Mouse (Mus musculus): Measurements from ENCODE around the gene Synpo2l. TPM values are rescaled to one million over a fixed set of nuclear protein-coding genes. Genes with fewer than 3 reads are reported as not detected.
"Not testable (repeated sequence)": the region's sequence is repeated elsewhere in the genome, so short reads cannot be mapped to it uniquely, and the experiment has no call there.

Gene Synpo2l
- total RNA-seq, 2 experiments from 2014 or later = 0.21 to 0.29 TPM

- no peak for DNase-seq (ENCODE audit: low spot score in 2 of 2)
These were observed 22.6 kb downstream of the Synpo2l start for GRCm38 (mm10) chr14:20645547-20645946.

GRCm38 (mm10) chr14:20641438-20641875 is 26.7 kb downstream of the Synpo2l start:
- no peak for DNase-seq (ENCODE audit: low spot score in 2 of 2)

DNA sequence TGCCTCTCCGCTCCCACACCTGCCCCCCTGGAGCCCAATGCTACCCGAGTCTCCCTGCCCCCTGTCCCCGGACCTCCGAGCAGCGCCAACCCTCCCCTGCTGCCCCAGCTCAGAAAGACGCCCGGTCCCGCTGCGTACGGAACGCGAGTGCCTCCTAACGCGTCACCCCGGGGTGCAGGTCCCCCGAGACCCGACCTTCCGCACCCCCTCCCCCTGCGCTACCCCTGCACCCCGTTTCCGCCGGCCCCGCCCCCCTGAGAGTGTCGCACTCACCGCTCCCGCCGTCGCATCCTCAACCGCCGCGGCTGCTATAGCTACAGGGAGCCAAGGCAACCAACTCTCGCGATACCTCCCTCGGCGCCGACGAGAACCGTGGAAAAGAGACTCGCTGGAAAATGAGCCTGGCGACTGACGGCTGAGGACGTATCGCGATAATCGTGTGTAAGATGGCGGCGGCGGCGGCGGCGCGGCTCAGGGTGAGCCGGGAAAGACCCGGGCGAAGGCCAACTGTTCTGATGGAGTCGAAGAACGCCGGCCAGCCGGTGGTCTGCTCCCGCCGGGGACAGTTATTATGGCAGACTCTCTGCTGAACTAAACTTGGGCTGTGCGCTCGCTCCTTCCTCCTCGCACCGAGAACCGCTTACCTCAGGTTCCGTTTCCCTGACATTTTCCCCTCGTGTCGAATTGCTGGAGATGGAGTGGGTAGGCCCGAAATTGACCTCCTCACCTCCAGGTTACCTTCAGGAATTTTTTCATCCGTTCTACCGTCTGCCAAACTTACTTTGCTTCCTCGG is 27.3 kb downstream of the Synpo2l start, which contains the start of gene Usp54:
Gene Usp54 (minus strand): TSS at position 420 of the 794 bp plus-strand sequence.
- DNase-seq (ENCODE audit: low spot score in 2 of 2) = peak; percentile 98 to 99

GRCm38 (mm10) chr14:20639918-20640619 is 28.1 kb downstream of the Synpo2l start:
- DNase-seq (ENCODE audit: low spot score in 2 of 2) = no peak

- no peak for DNase-seq (ENCODE audit: low spot score in 2 of 2)
These were observed 29.5 kb downstream of the Synpo2l start for GRCm38 (mm10) chr14:20638702-20639101.

- DNase-seq (ENCODE audit: low spot score in 2 of 2) = no peak
These were observed 30.2 kb downstream of the Synpo2l start for GRCm38 (mm10) chr14:20637818-20638574.

DNA sequence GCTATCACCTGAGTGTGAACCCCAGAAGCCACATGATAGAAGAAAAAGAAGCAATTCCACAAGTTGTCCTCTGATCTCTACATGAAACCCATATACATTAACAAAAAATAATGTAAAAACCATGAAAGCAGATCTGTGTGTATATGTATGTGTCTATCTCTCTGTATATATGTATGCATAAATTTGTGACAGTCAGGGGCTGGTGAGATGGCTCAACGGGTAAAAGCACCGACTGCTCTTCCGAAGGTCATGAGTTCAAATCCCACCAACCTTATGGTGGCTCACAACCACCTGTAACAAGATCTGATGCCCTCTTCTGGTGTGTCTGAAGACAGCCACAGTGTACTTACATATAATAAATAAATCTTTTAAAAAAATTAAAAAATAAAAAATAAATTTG is 31.2 kb downstream of the Synpo2l start:
- not testable (repeated sequence) for DNase-seq (ENCODE audit: low spot score in 2 of 2)

DNA sequence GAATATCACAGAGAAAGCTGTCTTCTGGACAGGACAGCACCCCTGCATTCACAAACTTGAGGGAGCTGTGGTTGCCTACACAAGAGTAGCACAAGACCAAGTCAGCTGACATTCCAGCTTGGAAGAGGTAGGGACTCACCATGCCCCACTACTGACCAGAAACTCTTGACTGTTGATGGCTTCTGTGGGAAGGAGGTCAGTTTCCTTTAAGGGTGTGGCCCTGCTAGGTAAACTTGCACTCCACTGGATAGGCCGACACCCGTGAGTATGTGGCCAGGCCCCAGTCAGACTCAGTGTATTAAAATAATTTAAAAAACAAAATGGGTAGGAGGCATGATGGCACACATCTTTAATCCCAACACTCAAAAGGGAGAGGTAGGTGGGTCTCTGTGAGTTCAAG is 32.6 kb downstream of the Synpo2l start:
- DNase-seq (ENCODE audit: low spot score in 2 of 2) = no peak

GRCm38 (mm10) chr14:20631253-20631652 is 36.9 kb downstream of the Synpo2l start:
- DNase-seq (ENCODE audit: low spot score in 2 of 2) = no peak

GRCm38 (mm10) chr14:20626971-20627370 is 41.2 kb downstream of the Synpo2l start:
- no peak for DNase-seq (ENCODE audit: low spot score in 2 of 2)

- DNase-seq (ENCODE audit: low spot score in 2 of 2) = no peak
These were observed 41.7 kb downstream of the Synpo2l start for GRCm38 (mm10) chr14:20626447-20626846.

GRCm38 (mm10) chr14:20622907-20623306 is 45.2 kb downstream of the Synpo2l start:
- no peak for DNase-seq (ENCODE audit: low spot score in 2 of 2)

- no peak for DNase-seq (ENCODE audit: low spot score in 2 of 2)
These were observed 45.7 kb downstream of the Synpo2l start for GRCm38 (mm10) chr14:20622412-20622811.

GRCm38 (mm10) chr14:20621903-20622302 is 46.3 kb downstream of the Synpo2l start:
- DNase-seq (ENCODE audit: low spot score in 2 of 2) = no peak

DNA sequence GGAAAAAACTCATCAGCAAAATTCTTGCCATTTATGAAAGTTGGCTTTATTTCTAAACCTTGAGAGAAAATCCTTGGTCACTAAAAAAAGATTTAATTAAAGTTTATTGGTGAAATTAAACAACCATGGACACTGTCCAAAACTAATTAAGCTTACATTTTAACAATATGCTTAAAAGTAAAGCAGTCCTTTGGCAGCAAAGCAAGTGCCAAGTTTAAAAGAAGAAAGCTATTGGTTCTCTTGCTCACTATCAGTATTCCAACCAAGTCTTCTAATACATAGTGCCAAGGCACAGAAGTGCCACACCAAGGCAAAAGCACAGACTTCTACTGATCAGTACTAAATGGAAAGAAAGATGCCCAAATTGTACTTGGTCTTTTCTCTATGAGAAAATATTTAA is 49.0 kb downstream of the Synpo2l start:
- no peak for DNase-seq (ENCODE audit: low spot score in 2 of 2)

DNA sequence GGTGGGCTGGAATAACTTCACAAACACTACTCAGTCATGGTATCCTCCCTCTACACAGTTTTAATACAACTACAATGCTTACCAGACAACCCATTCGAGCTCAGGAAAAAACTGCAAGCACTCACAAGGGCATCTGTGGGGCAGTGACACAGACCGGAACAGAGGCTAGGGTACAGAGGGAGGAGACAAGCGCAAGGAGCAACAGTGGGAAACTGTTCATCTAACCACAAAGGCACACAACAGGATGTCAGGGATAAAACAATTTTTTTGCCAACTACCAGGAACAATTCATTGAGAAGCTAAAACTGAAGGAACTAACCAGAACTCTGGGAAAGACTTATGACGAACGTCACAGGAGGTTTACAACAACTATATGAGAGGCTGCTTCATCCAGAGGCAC is 49.9 kb downstream of the Synpo2l start:
- no peak for DNase-seq (ENCODE audit: low spot score in 2 of 2)

- DNase-seq (ENCODE audit: low spot score in 2 of 2) = no peak
These were observed 51.7 kb downstream of the Synpo2l start for GRCm38 (mm10) chr14:20616421-20616820.

- no peak for DNase-seq (ENCODE audit: low spot score in 2 of 2)
These were observed 53.1 kb downstream of the Synpo2l start for GRCm38 (mm10) chr14:20615075-20615474.

DNA sequence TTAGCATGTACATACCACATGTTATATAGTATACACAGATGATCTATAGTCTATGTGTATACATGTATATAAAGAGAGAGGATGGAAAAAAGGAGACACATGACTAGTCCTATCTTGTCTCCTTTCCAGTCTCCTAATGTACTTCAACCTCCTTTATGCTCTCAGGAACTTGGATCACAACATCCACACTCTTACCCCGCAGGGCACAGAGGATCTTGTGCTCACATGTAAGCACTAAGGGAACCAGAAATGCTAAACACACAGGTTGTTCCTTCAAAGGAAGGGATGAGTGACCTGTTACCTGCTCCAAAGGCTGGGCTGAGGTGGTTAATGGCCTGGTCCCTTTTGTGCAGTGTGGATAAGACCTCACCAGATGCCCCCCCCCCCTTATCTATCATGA is 55.3 kb downstream of the Synpo2l start:
- DNase-seq (ENCODE audit: low spot score in 2 of 2) = no peak

DNA sequence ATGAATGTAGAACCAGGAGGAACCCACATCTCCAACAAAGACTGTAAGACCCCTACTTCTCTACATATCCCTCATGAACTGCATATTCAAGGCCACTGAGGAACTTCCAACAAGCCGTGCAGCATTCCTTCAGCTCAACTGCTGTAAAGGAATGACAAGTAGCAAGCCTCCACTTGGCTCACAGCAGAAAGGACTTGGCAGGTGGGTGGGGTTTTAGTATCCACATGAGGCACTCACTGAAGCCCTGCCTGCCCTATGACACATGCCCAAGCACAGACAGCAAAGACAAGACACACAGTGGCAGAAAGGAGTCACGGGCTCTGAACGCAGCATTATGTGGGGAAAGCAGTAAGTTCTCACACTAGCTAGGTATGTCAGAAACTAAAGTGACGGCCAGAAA is 58.0 kb downstream of the Synpo2l start:
- no peak for DNase-seq (ENCODE audit: low spot score in 2 of 2)

- DNase-seq (ENCODE audit: low spot score in 2 of 2) = no peak
These were observed 58.6 kb downstream of the Synpo2l start for GRCm38 (mm10) chr14:20609519-20609918.

Data from layer of hippocampus, postnatal 10 days (tissue).